Mouse (Mus musculus) thymus, adult 2 months (tissue): ENCODE data around the gene Sh2b2.

Experiments
- CTCF ChIP-seq: fragments of 200-500 bp; IDR thresholded peaks from 2 replicates; pipeline ENCODE4 v1.5.1; 2012; ENCODE audit warnings: mild to moderate bottlenecking, control low read depth, low read length, moderate library complexity, borderline replicate concordance; ENCODE audit not compliant: control insufficient read depth, poor library complexity, insufficient read depth; ENCODE audit errors: extremely low read depth
- POLR2A ChIP-seq: fragments of 200-500 bp; IDR thresholded peaks from 2 replicates; pipeline ENCODE4 v1.6.1; 2012; ENCODE audit warnings: mild to moderate bottlenecking, low read length, control low read depth, moderate library complexity; ENCODE audit not compliant: control insufficient read depth, poor library complexity, insufficient read depth; ENCODE audit errors: extremely low read depth

- no peak for TF ChIP-seq CTCF
- no peak for TF ChIP-seq POLR2A
These were observed 65.2 kb downstream of the Sh2b2 start for GRCm38 (mm10) chr5:136181197-136181596.
